Mouse (Mus musculus) CH12.LX (cell line): ENCODE data around the gene Col25a1.

Experiments
- CTCF ChIP-seq, 2 experiments: IDR thresholded peaks in 1 of 2; conservative IDR thresholded peaks in 1 of 2; 2 replicates each; pipeline ENCODE4 v1.5.1; 2011 to 2012; ENCODE audit warnings: low read depth in 2 of 2, low read length in 2 of 2, improper control_type of control experiment in 1 of 2, inconsistent platforms in 1 of 2, mild to moderate bottlenecking in 1 of 2, moderate library complexity in 1 of 2
- ELF1 ChIP-seq: IDR thresholded peaks from 2 replicates; pipeline ENCODE4 v1.6.1; 2014; ENCODE audit warnings: low read depth, mild to moderate bottlenecking, inconsistent platforms, low read length, improper control_type of control experiment

DNA sequence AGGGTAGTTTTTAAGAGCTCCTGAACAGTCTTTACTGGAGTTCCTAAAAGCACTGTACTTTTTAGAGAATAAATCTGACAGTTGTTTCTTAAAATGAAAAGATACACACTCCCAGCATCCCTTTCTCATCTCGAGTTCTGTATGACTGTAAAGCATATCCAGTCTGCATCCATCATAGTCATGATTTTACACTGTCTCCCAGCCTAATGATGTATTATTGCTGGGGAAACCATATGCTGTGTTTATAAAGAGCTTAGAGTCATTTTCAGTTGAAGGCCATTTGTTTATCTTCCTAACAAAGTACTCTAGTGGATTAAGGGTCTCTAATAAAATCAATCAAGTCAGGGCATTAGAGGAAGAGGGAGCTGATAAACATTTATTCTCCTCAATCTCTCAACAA, 425.0 kb downstream of the Col25a1 start:
- TF ChIP-seq ELF1, result no peak
- no peak for TF ChIP-seq CTCF (conservative IDR thresholded peaks at IDR 0.05 in 1 of 2, IDR thresholded peaks at IDR 0.05 in 1 of 2; ENCODE audit: low read depth in 2 of 2, low read length in 2 of 2)
